Mouse (Mus musculus) limb, embryonic 11.5 days (tissue): ENCODE measurements at regions not wholly inside any gene's neighbourhood (a gene's known extent, or its start where the extent isn't known, plus 50 kb on each side); places are given as distances from the start of the nearest gene placed in this dataset.

Experiments
- ATAC-seq: fragments of 200-750 bp; cut with Nextera tagmentation; 2 replicates; pipeline ENCODE4 v1.8.0; 2017; ENCODE audit warnings: low read depth; ENCODE audit not compliant: insufficient number of reproducible peaks, low FRiP score, low TSS enrichment
- DNase-seq: peaks from one replicate; pipeline ENCODE4 v3.0.0-alpha.2; 2015; ENCODE audit warnings: low spot score
- H3K27ac ChIP-seq: fragments of 300-500 bp; sonication (generic); replicated peaks from 2 replicates; pipeline ENCODE4 v1.5.1; 2014; ENCODE audit warnings: low read depth, mild to moderate bottlenecking, low read length
- H3K27me3 ChIP-seq: fragments of 300-500 bp; sonication (generic); 2 replicates; pipeline ENCODE4 v1.6.1; 2014; ENCODE audit warnings: mild to moderate bottlenecking, low read length, mixed read lengths; ENCODE audit not compliant: control insufficient read depth, insufficient read depth
- H3K36me3 ChIP-seq: fragments of 300-500 bp; sonication (generic); 2 replicates; pipeline ENCODE4 v1.6.1; 2014; ENCODE audit warnings: mild to moderate bottlenecking, low read length, moderate library complexity, mixed read lengths; ENCODE audit not compliant: control insufficient read depth, insufficient read depth
- H3K4me1 ChIP-seq: fragments of 300-500 bp; sonication (generic); 2 replicates; pipeline ENCODE4 v1.6.1; 2014; ENCODE audit warnings: low read length, mixed read lengths; ENCODE audit not compliant: control insufficient read depth, insufficient read depth
- H3K4me2 ChIP-seq: fragments of 300-500 bp; sonication (generic); 2 replicates; pipeline ENCODE4 v1.6.1; 2014; ENCODE audit warnings: low read depth, mild to moderate bottlenecking, moderate library complexity; ENCODE audit not compliant: severe bottlenecking
- H3K4me3 ChIP-seq: fragments of 300-500 bp; sonication (generic); 2 replicates; pipeline ENCODE4 v1.5.1; 2014; ENCODE audit warnings: low read depth, low read length
- H3K9ac ChIP-seq: fragments of 300-500 bp; sonication (generic); 2 replicates; pipeline ENCODE4 v1.6.1; 2014; ENCODE audit warnings: mild to moderate bottlenecking, low read length
- H3K9me3 ChIP-seq: fragments of 300-500 bp; sonication (generic); 2 replicates; pipeline ENCODE4 v1.6.1; 2016; ENCODE audit warnings: low read length; ENCODE audit not compliant: control insufficient read depth
- WGBS: fragments of 180-500 bp; shearing (Covaris S2); extraction: QIAGEN DNeasy Blood & Tissue Kit; methylation state at CpG from one replicate; pipeline ENCODE4 v1.1.7; 2014; 5-methylcytosine and 5-hydroxymethylcytosine counted together

DNA sequence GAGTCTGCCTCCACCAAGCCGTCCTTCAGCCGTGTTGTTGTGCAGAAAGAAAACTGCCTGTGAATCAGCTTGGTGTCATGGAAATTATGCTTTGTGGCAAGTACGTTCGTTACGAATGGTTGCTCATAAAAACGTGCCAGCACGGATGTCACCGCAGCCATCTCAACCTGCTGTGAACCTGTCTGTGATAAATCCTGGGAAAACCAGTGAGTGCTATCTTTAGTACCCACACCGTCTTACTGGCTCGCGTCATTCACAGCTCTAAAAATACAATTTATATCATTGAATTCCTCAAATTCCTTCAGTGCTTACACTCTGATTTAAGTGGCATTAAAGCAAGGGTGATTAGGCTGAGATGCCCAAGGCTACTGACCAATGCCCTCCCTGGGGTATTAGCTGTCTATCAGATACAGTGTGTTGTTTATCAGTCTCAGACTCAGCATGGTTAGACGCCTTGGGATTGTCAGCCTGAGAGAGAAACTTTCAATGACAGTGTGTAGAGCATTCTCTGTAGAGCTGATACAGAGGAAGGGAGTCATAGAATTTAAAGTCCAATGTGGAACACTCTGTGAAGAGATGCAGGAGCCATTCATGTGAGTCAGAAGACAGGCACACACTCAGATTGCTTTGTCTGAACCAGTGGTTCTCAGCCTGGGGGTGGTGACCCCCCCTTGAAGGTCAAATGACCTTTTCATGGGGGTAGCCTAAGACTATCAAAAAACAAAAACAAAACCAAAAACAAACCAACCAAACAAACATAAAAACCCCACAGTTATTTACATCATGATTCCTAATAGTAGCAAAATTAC lies 96.2 kb upstream of the Myocd start:
- peaks cover 10% of the 10 kb centered on the region for H3K4me1 ChIP-seq
- H3K4me3 ChIP-seq = no peak overlapping the region
- H3K4me2 ChIP-seq = no peak overlapping the region
- H3K36me3 ChIP-seq = no peaks in the 10 kb centered on the region
- ATAC-seq (no peak), DNase-seq (no peak)
- no peaks in the 10 kb centered on the region for H3K9me3 ChIP-seq
- no peak overlapping the region for H3K27ac ChIP-seq
- no peak overlapping the region for H3K9ac ChIP-seq
- 66% methylated on average over 12 of the region's 12 CpGs for WGBS
- no peaks in the 10 kb centered on the region for H3K27me3 ChIP-seq

- H3K36me3 ChIP-seq = no peaks in the 10 kb centered on the region
- 83% methylated on average over 3 of the region's 3 CpGs for WGBS
- no peak overlapping the region for H3K9ac ChIP-seq
- H3K27me3 ChIP-seq = no peaks in the 10 kb centered on the region
- no peak overlapping the region for H3K4me3 ChIP-seq
- DNase-seq = no peak
- ATAC-seq = no peak
- no peak overlapping the region for H3K27ac ChIP-seq
- H3K4me2 ChIP-seq = no peak overlapping the region
- H3K4me1 ChIP-seq = peaks cover 10% of the 10 kb centered on the region
- H3K9me3 ChIP-seq = no peaks in the 10 kb centered on the region
Observed at GRCm38 (mm10) chr11:65364910-65365309, 95.1 kb upstream of the Myocd start.

DNA sequence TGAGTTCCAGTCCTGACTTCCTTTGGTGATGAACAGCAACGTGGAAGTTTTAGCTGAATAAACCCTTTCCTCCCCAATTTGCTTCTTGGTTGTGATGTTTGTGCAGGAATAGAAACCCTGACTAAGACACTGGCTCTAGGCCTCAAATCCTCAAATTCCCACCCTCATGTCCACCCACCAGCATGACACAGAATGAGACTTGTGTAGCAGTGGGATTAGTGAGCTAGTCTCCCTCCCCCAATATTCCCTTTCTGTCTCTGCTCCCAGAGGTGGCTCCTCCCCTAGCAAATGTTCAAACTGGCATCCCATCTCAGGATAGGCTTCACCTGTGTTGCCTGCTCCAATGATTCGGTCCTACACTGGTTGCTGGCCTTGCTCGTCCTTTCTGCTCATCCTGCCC lies 94.1 kb upstream of the Myocd start:
- Histone ChIP-seq H3K4me1 (peaks cover 10% of the 10 kb centered on the region), H3K4me3 (no peak overlapping the region), H3K36me3 (no peaks in the 10 kb centered on the region), H3K27me3 (no peaks in the 10 kb centered on the region), H3K4me2 (no peak overlapping the region), H3K9ac (no peak overlapping the region), H3K9me3 (no peaks in the 10 kb centered on the region), H3K27ac (no peak overlapping the region)
- 85% methylated on average over 3 of the region's 3 CpGs for WGBS
- DNase-seq (no peak), ATAC-seq (no peak)

DNA sequence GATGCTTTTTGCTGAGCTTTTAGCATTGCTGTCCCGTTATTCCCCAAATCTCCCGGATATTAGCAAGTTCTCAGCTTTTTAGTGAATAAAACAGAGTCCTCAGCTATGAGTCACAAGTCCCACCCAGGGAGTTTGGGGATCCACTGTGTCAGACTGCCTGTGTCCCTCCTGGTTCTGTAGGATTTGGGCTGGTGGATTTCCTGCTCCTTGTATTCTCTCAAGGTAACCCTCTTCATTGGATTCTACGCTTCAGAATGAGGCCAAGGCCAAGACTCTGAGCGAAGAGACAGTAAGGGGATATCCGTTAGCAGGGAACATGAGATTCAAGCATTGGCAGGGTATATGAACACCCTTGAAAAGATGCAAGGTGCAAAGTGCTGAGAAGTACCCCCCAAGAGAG lies 90.9 kb upstream of the Myocd start:
- Histone ChIP-seq H3K9me3 (no peaks in the 10 kb centered on the region), H3K27me3 (no peaks in the 10 kb centered on the region), H3K4me1 (no peaks in the 10 kb centered on the region), H3K9ac (no peak overlapping the region), H3K36me3 (no peaks in the 10 kb centered on the region), H3K27ac (no peak overlapping the region), H3K4me2 (no peak overlapping the region), H3K4me3 (no peak overlapping the region)
- WGBS = 92% methylated on average over 5 of the region's 5 CpGs
- ATAC-seq = no peak
- DNase-seq = no peak

- Histone ChIP-seq H3K27ac (no peak overlapping the region), H3K4me1 (no peaks in the 10 kb centered on the region), H3K9ac (no peak overlapping the region), H3K36me3 (no peaks in the 10 kb centered on the region), H3K27me3 (no peaks in the 10 kb centered on the region), H3K4me3 (no peak overlapping the region), H3K4me2 (no peak overlapping the region), H3K9me3 (no peaks in the 10 kb centered on the region)
- ATAC-seq (no peak), DNase-seq (no peak)
- 78% methylated on average over 8 of the region's 8 CpGs for WGBS
Observed at GRCm38 (mm10) chr11:65358908-65359307, 89.1 kb upstream of the Myocd start.

GRCm38 (mm10) chr11:65352516-65352915 lies 82.7 kb upstream of the Myocd start:
- no peak overlapping the region for H3K4me3 ChIP-seq
- H3K4me1 ChIP-seq = peaks cover 10% of the 10 kb centered on the region; the same call in 1 of the 2 replicates
- no peak overlapping the region for H3K9ac ChIP-seq
- no peaks in the 10 kb centered on the region for H3K27me3 ChIP-seq
- DNase-seq (no peak), ATAC-seq (no peak)
- no peaks in the 10 kb centered on the region for H3K9me3 ChIP-seq
- 13% methylated on average over 3 of the region's 3 CpGs for WGBS
- no peaks in the 10 kb centered on the region for H3K36me3 ChIP-seq
- H3K4me2 ChIP-seq = no peak overlapping the region
- no peak overlapping the region for H3K27ac ChIP-seq

DNA sequence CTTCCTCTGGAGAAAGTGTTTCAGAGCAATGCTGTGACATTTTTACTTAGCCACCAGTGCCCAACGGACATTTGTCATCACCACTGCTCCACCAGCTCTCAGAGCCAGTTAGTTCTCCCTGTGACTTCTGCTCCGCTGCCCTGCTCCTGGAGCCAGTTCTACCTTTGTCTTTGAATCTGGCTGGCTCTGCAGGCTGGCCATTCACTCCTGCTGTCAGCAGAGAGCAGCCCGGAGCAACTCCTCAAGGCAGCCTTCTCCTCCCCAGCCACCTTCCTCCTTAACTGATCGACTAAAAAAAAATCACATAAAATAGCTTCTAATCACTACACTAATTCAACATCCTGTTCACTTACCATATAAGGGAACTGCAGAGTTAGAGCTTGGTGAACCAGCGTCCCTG lies 79.2 kb upstream of the Myocd start:
- peaks cover 10% of the 10 kb centered on the region; the same call in 1 of the 2 replicates for H3K4me1 ChIP-seq
- DNase-seq (peak; percentile 28), ATAC-seq (no peak)
- no peak overlapping the region for H3K27ac ChIP-seq
- no peaks in the 10 kb centered on the region for H3K9me3 ChIP-seq
- no peaks in the 10 kb centered on the region for H3K36me3 ChIP-seq
- H3K4me2 ChIP-seq = no peak overlapping the region
- no peaks in the 10 kb centered on the region for H3K27me3 ChIP-seq
- 48% methylated on average over 5 of the region's 5 CpGs for WGBS
- H3K4me3 ChIP-seq = no peak overlapping the region
- no peak overlapping the region for H3K9ac ChIP-seq

GRCm38 (mm10) chr11:65341683-65342440 lies 72.1 kb upstream of the Myocd start:
- 87% methylated on average over 8 of the region's 8 CpGs for WGBS
- Histone ChIP-seq H3K4me1 (no peaks in the 10 kb centered on the region), H3K4me3 (no peak overlapping the region), H3K9ac (no peak overlapping the region), H3K4me2 (no peak overlapping the region), H3K36me3 (no peaks in the 10 kb centered on the region), H3K27ac (no peak overlapping the region), H3K9me3 (no peaks in the 10 kb centered on the region), H3K27me3 (no peaks in the 10 kb centered on the region)
- DNase-seq (no peak), ATAC-seq (no peak)
